Mouse (Mus musculus) liver, embryonic 14.5 days (tissue): ENCODE data around the gene Sdhaf2.

ENCODE experiments used
- CTCF ChIP-seq: IDR thresholded peaks from 2 replicates; pipeline ENCODE4 v1.5.1; 2016; ENCODE audit warnings: antibody characterized with exemption, low read depth, control low read depth
- EP300 ChIP-seq: IDR thresholded peaks from 2 replicates; pipeline ENCODE4 v1.6.1; 2016; ENCODE audit warnings: antibody characterized with exemption, low read depth

GRCm38 (mm10) chr19:10497512-10498160 lies 28.3 kb downstream of the Sdhaf2 start:
- TF ChIP-seq EP300 (no peak), CTCF (no peak)
